Mouse (Mus musculus): ENCODE measurements around the gene Ccdc12.

DNA sequence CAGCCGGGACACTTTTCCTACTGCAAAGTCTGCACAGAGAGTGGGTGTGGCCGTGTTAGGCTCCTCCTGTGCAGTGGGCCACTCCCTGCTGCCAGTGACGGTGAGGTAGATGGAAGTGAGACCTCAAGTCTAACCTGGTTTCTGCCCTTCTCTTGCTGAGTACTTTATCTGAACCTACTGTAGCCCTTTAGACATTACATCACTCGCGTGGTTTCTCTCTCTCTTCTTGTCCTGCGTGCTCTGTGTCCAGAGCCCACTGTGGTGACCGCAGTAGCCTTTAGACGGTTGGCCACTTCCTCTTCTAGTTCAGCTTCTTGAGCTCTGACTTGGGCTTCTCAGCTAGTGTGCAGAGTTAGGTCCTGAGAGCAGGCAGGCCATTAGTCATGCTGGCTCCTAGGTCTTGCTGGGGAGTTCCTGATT, 20.2 kb downstream of the Ccdc12 start:
- no peak for TF ChIP-seq POLR2A (IDR thresholded peaks at IDR 0.05; ENCODE audit: insufficient read length, low read depth)
- TF ChIP-seq MAX (IDR thresholded peaks at IDR 0.05; ENCODE audit: low read depth): no peak
- no peak for TF ChIP-seq CEBPB (IDR thresholded peaks at IDR 0.05; ENCODE audit: insufficient read depth, poor library complexity, severe bottlenecking)
- TF ChIP-seq REST (IDR thresholded peaks at IDR 0.05; ENCODE audit: insufficient read depth, insufficient read length): no peak

Measured in myocyte (in vitro differentiated cells).